Mouse (Mus musculus): Measurements from ENCODE around the gene Ankdd1a. TPM values are rescaled to one million over a fixed set of nuclear protein-coding genes. Genes with fewer than 3 reads are reported as not detected.

Gene Ankdd1a
- polyA plus RNA-seq, 1 experiment from 2014 or later, result 0.14 TPM

GRCm38 (mm10) chr9:65525445-65526195 lies 5.6 kb upstream of the Ankdd1a start:
- no peak for ATAC-seq (ENCODE audit: insufficient read depth, low FRiP score, low read depth)
- WGBS, result 79% methylated on average over 10 of the region's 10 CpGs
- peaks cover 9% of the 10 kb centered on the region; the same call in 1 of the 2 replicates for H3K4me1 ChIP-seq
- H3K9me3 ChIP-seq, result no peaks in the 10 kb centered on the region
- no peaks in the 10 kb centered on the region for H3K36me3 ChIP-seq
- H3K9ac ChIP-seq, result no peak overlapping the region
- no peaks in the 10 kb centered on the region for H3K27me3 ChIP-seq (replicated peaks)
- H3K27ac ChIP-seq, result no peak overlapping the region
- H3K4me2 ChIP-seq, result no peak overlapping the region
- no peak overlapping the region for H3K4me3 ChIP-seq (replicated peaks)

DNA sequence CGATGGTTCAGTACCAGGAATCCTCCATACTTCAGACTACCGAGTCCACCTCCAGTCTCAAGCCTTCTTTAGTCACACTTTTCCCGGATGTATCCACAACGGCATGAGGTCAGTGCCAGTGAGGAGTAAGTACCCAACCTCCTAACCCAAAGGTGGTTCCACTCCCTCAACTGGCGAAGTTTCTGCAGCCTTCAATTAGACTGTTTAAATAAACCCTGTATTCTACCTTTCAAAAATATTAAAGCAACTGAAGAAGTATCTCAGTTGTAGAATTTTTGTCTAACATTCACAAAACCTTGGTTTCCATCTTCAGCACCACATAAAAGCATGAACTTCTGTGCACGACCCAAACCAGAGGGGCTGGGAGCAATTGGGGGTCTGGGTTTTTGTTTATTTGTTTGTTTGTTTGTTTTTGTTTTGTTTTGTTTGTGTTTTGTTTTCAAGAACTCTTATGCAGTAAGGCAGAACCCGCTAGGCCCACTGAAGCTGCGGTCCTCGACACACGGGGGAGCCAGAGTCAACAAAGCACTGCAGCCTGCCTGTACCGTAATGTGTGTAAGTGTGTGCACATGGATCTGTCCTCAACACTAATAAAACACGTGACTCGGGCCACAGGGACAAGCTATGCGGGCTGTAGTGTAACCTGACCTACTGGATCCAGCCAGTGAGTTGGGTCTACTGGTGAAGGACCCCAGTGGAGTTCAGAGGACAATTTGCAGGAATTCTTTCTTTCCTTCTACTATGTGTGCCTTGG lies 3.8 kb upstream of the Ankdd1a start:
- WGBS, result 24% methylated on average over 14 of the region's 14 CpGs
- no peaks in the 10 kb centered on the region for H3K36me3 ChIP-seq
- peak; percentile 82 for ATAC-seq (ENCODE audit: insufficient read depth, low FRiP score, low read depth)
- no peaks in the 10 kb centered on the region for H3K9me3 ChIP-seq
- no peak overlapping the region for H3K27ac ChIP-seq
- no peak overlapping the region for H3K4me2 ChIP-seq
- no peak overlapping the region for H3K9ac ChIP-seq
- peaks cover 14% of the 10 kb centered on the region; the same call in 1 of the 2 replicates for H3K4me1 ChIP-seq
- H3K4me3 ChIP-seq (replicated peaks), result no peak overlapping the region
- H3K27me3 ChIP-seq (replicated peaks), result no peaks in the 10 kb centered on the region

- 22% methylated on average over 11 of the region's 11 CpGs for WGBS
- ATAC-seq (ENCODE audit: insufficient read depth, low FRiP score, low read depth), result no peak
- Histone ChIP-seq H3K9me3 (no peaks in the 10 kb centered on the region), H3K27ac (no peak overlapping the region), H3K36me3 (no peaks in the 10 kb centered on the region), H3K4me3 (replicated peaks) (peak overlapping the region; percentile 23), H3K27me3 (replicated peaks) (no peaks in the 10 kb centered on the region), H3K9ac (no peak overlapping the region), H3K4me2 (peak overlapping the region; percentile 51), H3K4me1 (peaks cover 10% of the 10 kb centered on the region; the same call in 1 of the 2 replicates)
Measured at GRCm38 (mm10) chr9:65520505-65520876, 498 bp upstream of the Ankdd1a start.

DNA sequence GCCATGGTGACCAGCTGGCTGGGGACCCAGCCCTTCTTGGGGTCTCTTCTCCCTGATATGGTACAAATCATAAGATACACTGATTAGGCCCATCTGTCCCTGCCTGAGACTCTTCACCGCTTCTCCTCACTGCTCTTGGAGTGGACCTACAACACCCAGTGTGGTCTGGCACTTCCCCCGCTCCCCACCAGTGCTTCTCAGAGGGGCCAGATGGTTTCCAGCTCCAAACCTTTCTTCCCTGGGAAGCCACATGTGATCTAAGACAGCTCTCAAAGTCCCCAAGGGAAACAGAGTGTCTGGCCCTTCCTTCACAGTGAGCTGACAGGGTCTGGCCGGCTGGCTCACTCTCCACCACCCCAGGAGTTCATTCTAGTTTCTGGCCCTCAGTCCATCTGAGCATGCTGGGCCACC lies 5.1 kb downstream of the Ankdd1a start:
- 39% methylated on average over 3 of the region's 3 CpGs for whole genome bisulfite sequencing
- H3K9me3 ChIP-seq, result no peaks in the 10 kb centered on the region
- no peak for ATAC-seq (ENCODE audit: insufficient read depth, low FRiP score, low read depth)

GRCm38 (mm10) chr9:65514431-65514830 lies 5.6 kb downstream of the Ankdd1a start:
- Histone ChIP-seq H3K9ac (no peak overlapping the region), H3K27ac (no peak overlapping the region), H3K4me3 (replicated peaks) (no peak overlapping the region), H3K36me3 (no peaks in the 10 kb centered on the region), H3K4me2 (no peak overlapping the region), H3K27me3 (replicated peaks) (no peaks in the 10 kb centered on the region), H3K9me3 (no peaks in the 10 kb centered on the region), H3K4me1 (no peaks in the 10 kb centered on the region)
- no peak; the same call in 1 of the 2 replicates for ATAC-seq (ENCODE audit: insufficient read depth, low FRiP score, low read depth)
- 82% methylated on average over 8 of the region's 8 CpGs for WGBS

More for the DNA sequence above, 5.1 kb downstream of the Ankdd1a start:
- Histone ChIP-seq H3K4me2 (no peak overlapping the region), H3K36me3 (no peaks in the 10 kb centered on the region), H3K27me3 (replicated peaks) (no peaks in the 10 kb centered on the region), H3K4me1 (peaks cover under 1% of the 10 kb centered on the region; the same call in 1 of the 2 replicates), H3K4me3 (replicated peaks) (no peak overlapping the region), H3K27ac (no peak overlapping the region), H3K9ac (no peak overlapping the region)

GRCm38 (mm10) chr9:65512520-65512919 lies 7.5 kb downstream of the Ankdd1a start:
- no peaks in the 10 kb centered on the region for H3K36me3 ChIP-seq
- H3K27ac ChIP-seq, result no peak overlapping the region
- H3K9ac ChIP-seq, result no peak overlapping the region
- ATAC-seq (ENCODE audit: insufficient read depth, low FRiP score, low read depth), result peak; percentile 67; the same call in 1 of the 2 replicates
- no peaks in the 10 kb centered on the region for H3K4me1 ChIP-seq
- no peaks in the 10 kb centered on the region for H3K27me3 ChIP-seq (replicated peaks)
- H3K4me3 ChIP-seq (replicated peaks), result no peak overlapping the region
- no peak overlapping the region for H3K4me2 ChIP-seq
- H3K9me3 ChIP-seq, result no peaks in the 10 kb centered on the region
- WGBS, result 64% methylated on average over 3 of the region's 3 CpGs

DNA sequence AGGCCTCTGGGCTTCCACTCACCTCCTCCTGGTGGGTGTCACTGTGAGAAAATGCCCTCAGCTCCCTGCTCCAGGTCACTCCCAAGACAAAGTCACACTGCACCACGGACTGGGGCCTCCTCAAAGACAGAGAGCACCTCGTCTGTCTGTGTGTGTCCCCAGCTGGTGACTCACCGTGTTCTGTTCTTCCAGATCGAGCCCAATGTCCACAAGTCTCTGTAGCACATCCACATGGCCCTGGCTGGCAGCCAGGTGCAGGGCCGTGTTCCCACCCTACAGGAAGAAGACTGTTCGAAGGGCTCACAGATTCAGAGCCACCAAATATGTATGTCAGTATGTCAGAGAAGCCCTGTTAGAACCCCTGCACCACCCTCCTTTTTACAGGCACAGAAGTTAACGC lies 11.5 kb downstream of the Ankdd1a start:
- ATAC-seq (ENCODE audit: insufficient read depth, low FRiP score, low read depth), result peak; percentile 28; the same call in 1 of the 2 replicates
- Histone ChIP-seq H3K4me3 (replicated peaks) (no peak overlapping the region), H3K9ac (no peak overlapping the region), H3K4me2 (no peak overlapping the region), H3K4me1 (no peaks in the 10 kb centered on the region), H3K27me3 (replicated peaks) (no peaks in the 10 kb centered on the region), H3K9me3 (no peaks in the 10 kb centered on the region), H3K36me3 (no peaks in the 10 kb centered on the region), H3K27ac (no peak overlapping the region; the same call in 1 of the 2 replicates)
- WGBS, result 45% methylated on average over 7 of the region's 7 CpGs

- Histone ChIP-seq H3K9me3 (no peaks in the 10 kb centered on the region), H3K27ac (no peak overlapping the region), H3K4me2 (no peak overlapping the region), H3K36me3 (no peaks in the 10 kb centered on the region), H3K4me3 (replicated peaks) (no peak overlapping the region), H3K27me3 (replicated peaks) (no peaks in the 10 kb centered on the region), H3K4me1 (peaks cover 12% of the 10 kb centered on the region; the same call in 1 of the 2 replicates), H3K9ac (no peak overlapping the region)
- no peak; the same call in 1 of the 2 replicates for ATAC-seq (ENCODE audit: insufficient read depth, low FRiP score, low read depth)
- 59% methylated on average over 21 of the region's 21 CpGs for whole genome bisulfite sequencing
Measured at GRCm38 (mm10) chr9:65502721-65503505, 17.1 kb downstream of the Ankdd1a start.

DNA sequence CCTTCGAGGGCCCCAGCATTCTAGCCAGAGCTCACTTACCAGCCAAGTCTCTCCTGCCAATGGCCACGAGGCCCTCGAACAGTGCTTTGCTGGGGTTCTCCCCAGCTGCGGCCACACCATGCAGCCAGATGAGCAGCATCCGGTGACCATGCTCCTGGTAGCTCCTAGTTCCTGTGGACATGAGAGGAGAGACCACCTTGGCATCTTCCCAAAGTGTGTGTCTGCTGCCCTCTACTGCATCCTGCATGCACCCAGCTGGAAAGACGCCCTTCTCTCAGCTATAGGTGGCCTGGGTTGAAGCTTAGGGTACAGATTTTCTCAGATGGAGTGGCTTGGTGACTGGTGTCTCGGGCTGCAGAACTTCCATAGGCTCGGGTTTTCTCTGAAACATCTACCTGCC lies 17.8 kb downstream of the Ankdd1a start:
- WGBS, result 47% methylated on average over 8 of the region's 8 CpGs
- no peak overlapping the region for H3K4me2 ChIP-seq

DNA sequence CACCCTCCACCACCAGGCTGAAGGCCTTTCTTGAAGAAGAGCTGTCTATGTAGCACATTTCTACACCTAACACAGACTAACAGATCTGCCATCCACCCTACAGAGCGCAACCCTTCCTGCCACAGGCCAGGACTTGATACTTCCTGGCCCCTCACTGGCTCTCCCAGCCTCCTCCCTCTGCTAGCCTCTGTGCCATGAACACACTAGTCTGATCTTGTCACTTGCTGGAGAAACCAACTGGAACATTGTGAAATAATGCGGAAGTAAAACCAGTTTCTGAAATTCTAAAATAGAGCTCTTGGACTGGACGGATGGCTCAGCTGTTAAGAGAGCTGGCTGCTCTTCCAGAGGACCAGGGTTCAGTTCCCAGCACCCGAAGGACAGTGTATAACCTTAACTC lies 27.1 kb downstream of the Ankdd1a start:
- Histone ChIP-seq H3K9ac (no peak overlapping the region), H3K4me1 (no peaks in the 10 kb centered on the region), H3K27ac (no peak overlapping the region), H3K9me3 (no peaks in the 10 kb centered on the region), H3K27me3 (replicated peaks) (no peaks in the 10 kb centered on the region), H3K4me2 (no peak overlapping the region), H3K4me3 (replicated peaks) (no peak overlapping the region), H3K36me3 (no peaks in the 10 kb centered on the region)
- no peak for ATAC-seq (ENCODE audit: insufficient read depth, low FRiP score, low read depth)
- 89% methylated on average over 4 of the region's 4 CpGs for WGBS

More for the DNA sequence above, 17.8 kb downstream of the Ankdd1a start:
- Histone ChIP-seq H3K27ac (no peak overlapping the region), H3K4me1 (peaks cover 12% of the 10 kb centered on the region; the same call in 1 of the 2 replicates), H3K9me3 (no peaks in the 10 kb centered on the region), H3K27me3 (replicated peaks) (no peaks in the 10 kb centered on the region), H3K9ac (no peak overlapping the region), H3K4me3 (replicated peaks) (no peak overlapping the region), H3K36me3 (no peaks in the 10 kb centered on the region)
- ATAC-seq (ENCODE audit: insufficient read depth, low FRiP score, low read depth), result no peak; the same call in 1 of the 2 replicates

GRCm38 (mm10) chr9:65492351-65492750 lies 27.6 kb downstream of the Ankdd1a start:
- Histone ChIP-seq H3K9ac (no peak overlapping the region), H3K9me3 (no peaks in the 10 kb centered on the region), H3K4me3 (replicated peaks) (no peak overlapping the region), H3K4me1 (no peaks in the 10 kb centered on the region), H3K27ac (no peak overlapping the region), H3K36me3 (no peaks in the 10 kb centered on the region), H3K27me3 (replicated peaks) (no peaks in the 10 kb centered on the region), H3K4me2 (no peak overlapping the region)
- 79% methylated on average over 2 of the region's 2 CpGs for WGBS
- ATAC-seq (ENCODE audit: insufficient read depth, low FRiP score, low read depth), result no peak

Measured in stomach, embryonic 15.5 days (tissue).